Mouse (Mus musculus) Patski (cell line): Measurements from ENCODE around the gene Cct2. TPM values are rescaled to one million over a fixed set of nuclear protein-coding genes. Genes with fewer than 3 reads are reported as not detected.

Experiments
- ATAC-seq: fragments of 100-300 bp; one replicate; pipeline ENCODE4 v1.8.0; 2021
- CTCF ChIA-PET: fragments of 350-600 bp; sonication (Branson Sonifier 250); formaldehyde crosslinking; loops from one replicate; lab custom pipeline; 2022; ENCODE audit warnings: inconsistent platforms; lab: Charles Lee
- POLR2A ChIA-PET: fragments of 350-600 bp; sonication (Branson Sonifier 250); formaldehyde crosslinking; loops from one replicate; lab custom pipeline; 2022; ENCODE audit warnings: antibody characterized with exemption, inconsistent platforms; lab: Charles Lee
- DNase-seq: peaks from one replicate; pipeline ENCODE4 v3.0.0-alpha.2; 2011; ENCODE audit warnings: low read depth, low spot score
- H3K27me3 ChIP-seq: fragments of 371-371 bp; one replicate; pipeline ENCODE4 v1.5.1; 2021
- CTCF ChIP-seq: fragments of 100-300 bp; IDR thresholded peaks from one replicate; pipeline ENCODE4 v1.5.1; 2021
- in situ Hi-C: fragments of 300-500 bp; cut with MboI; formaldehyde crosslinking; loops from 3 replicates; pipeline ENCODE4 v1.11.1; 2018; ENCODE audit warnings: low pct_unique_long_range_greater_than_20kb, mixed read lengths
- polyA plus RNA-seq: library from polyadenylated mRNA; unstranded; gene quantifications from one replicate; pipeline ENCODE4 v1.2.3, GENCODE M21; 2021

Gene Cct2
- 386 TPM for polyA plus RNA-seq

DNA sequence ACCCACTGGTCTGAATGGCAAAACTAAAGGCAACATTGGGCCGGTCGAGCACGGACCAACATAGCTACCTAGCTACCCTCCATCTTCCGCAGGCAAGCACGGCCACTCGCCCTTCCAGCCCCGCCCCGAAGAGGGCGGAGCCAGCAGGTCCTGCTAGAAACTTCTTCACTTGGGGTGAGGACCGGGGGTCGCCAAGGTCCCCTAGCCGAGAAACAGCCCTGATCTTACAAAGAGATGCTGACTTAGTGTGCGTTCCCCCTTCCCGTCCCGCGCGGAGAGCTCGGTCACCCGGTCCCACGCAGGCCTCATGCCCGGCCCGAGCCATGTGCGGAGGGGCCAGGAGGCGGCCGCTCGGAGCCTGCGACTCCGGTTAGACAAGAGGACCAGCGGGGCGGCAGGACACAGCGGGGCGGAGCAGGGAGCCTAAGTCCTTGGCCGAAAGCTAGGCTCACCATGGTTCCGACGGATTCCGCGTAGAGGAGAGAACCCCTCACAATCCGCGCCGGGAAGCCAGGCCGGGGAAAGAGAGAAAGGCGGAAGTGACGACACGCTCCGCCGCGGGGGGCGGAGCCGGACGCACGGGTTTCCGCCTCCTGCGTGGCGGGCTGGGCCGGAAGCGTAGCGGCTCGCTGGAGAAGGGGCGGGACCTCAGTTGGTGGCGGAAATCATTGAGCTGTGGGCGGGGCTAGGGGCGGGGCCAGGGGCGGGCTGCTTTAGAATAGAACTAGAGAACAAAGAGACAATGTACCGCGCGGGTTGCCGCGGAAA is at the start of gene Cct2:
Gene Cct2 (minus strand): TSS at position 561 of the 768 bp plus-strand sequence.
- ChIA-PET CTCF (interaction anchor here (0.8 to 1.7 kb wide), 4 partner anchors 25 to 143 kb away, joined by 3 to 4 read pairs (median 4); no protein-coding TSS in a partner anchor), POLR2A (interaction anchor here (1.4 kb wide), 1 partner anchor 16 kb away, joined by 3 read pairs; no protein-coding TSS in a partner anchor)
- H3K27me3 ChIP-seq: no peaks in the 10 kb centered on the region
- in situ Hi-C loops: loop anchor here (25.0 kb wide), 1 partner anchor 274 kb away; no protein-coding TSS in a partner anchor
- DNase-seq (peak; percentile 69), ATAC-seq (peak; percentile 92)
- no peak for TF ChIP-seq CTCF

DNA sequence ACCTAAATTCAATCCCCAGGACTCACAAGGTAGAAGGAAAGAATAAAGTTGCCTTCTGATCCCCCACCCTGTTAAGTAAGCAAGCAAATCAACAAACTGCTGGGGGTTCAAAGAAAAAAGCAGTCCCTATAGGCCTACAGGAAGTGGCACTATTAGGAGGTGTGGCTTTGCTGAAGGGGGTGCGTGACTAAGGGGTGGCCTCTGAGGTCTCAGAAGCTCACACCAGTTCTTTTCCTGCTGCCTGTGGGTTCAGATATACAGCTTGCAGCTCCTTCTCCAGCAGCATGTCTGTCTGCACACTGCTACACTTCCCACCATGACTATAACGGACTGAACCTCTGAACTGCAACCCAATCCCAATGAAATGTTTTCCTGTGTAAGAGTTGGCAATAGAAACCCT is 48.9 kb upstream of the Cct2 start:
- ATAC-seq: no peak
- H3K27me3 ChIP-seq: no peaks in the 10 kb centered on the region
- TF ChIP-seq CTCF: no peak
- in situ Hi-C loops: no loop called here
- no peak for DNase-seq
- ChIA-PET CTCF (interaction anchor here (0.6 to 1.7 kb wide), 2 partner anchors 8 to 11 kb away, joined by 3 to 8 read pairs; no protein-coding TSS in a partner anchor), POLR2A (interaction anchor here (0.6 kb wide), 1 partner anchor 24 kb away, joined by 4 read pairs; no protein-coding TSS in a partner anchor)

DNA sequence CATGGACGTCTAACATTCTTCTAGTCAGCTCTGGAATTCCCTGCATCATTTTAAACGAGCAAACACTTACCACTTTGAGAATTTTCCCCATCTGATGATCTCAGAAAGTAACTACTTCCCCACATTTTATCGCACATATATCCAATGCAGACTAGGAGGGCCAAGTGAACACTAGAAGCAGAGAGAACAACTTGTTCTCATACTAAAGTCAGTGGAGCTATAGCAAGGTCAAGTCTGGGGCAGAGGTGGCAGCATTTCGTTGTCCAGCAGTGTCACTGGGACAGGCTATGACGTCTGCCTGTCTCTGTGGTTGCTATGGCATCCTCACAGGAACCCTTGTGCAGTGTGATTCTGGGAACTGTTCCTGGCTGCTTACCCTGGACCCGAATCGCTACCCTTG is 47.8 kb upstream of the Cct2 start:
- in situ Hi-C loops: no loop called here
- DNase-seq: no peak

DNA sequence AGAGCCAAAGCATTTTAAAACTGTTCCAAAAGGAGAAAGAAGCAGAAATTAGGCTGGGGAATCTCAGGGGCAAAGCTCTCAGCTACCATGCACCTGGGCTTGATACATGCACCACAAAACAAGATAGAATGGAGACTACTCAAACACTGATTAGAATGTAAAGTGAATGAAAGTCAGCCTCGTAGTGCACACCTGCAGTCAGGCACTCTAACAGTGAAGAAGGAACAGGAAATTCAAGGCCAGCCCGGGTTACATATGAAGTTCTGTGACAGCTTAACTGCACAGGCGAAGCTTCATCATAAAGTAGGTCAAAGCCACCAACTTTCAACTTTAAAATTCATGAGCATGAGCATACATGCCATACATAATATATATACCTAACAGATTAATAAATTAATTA is 46.7 kb upstream of the Cct2 start:
- ChIA-PET POLR2A (no interaction called here), CTCF (no interaction called here)
- DNase-seq (no peak), ATAC-seq (no peak)
- in situ Hi-C loops: no loop called here
- no peaks in the 10 kb centered on the region for H3K27me3 ChIP-seq
- no peak for TF ChIP-seq CTCF

More for the DNA sequence above, 47.8 kb upstream of the Cct2 start:
- H3K27me3 ChIP-seq: no peaks in the 10 kb centered on the region
- no peak for TF ChIP-seq CTCF
- ChIA-PET POLR2A (no interaction called here), CTCF (no interaction called here)
- ATAC-seq: no peak

- no peak for DNase-seq
- in situ Hi-C loops: no loop called here
- H3K27me3 ChIP-seq: no peaks in the 10 kb centered on the region
- POLR2A ChIA-PET: interaction anchor here (0.7 kb wide), 1 partner anchor 240 kb away, joined by 3 read pairs; no protein-coding TSS in a partner anchor
- no peak for ATAC-seq
- CTCF ChIA-PET: no interaction called here
- TF ChIP-seq CTCF: no peak
Observed at GRCm38 (mm10) chr10:117106686-117107085, 43.1 kb upstream of the Cct2 start.

- DNase-seq (no peak), ATAC-seq (no peak)
- CTCF ChIA-PET: no interaction called here
- no peak for TF ChIP-seq CTCF
- POLR2A ChIA-PET: interaction anchor here (0.7 kb wide), 1 partner anchor 9 kb away, joined by 4 read pairs; no protein-coding TSS in a partner anchor
- in situ Hi-C loops: no loop called here
- no peaks in the 10 kb centered on the region for H3K27me3 ChIP-seq
Observed at GRCm38 (mm10) chr10:117106244-117106643, 42.6 kb upstream of the Cct2 start.

- ChIA-PET POLR2A (no interaction called here), CTCF (interaction anchor here (1.1 to 1.6 kb wide), 2 partner anchors 10 to 11 kb away, joined by 3 to 4 read pairs; no protein-coding TSS in a partner anchor)
- DNase-seq (no peak), ATAC-seq (no peak)
- in situ Hi-C loops: no loop called here
- no peak for TF ChIP-seq CTCF
- no peaks in the 10 kb centered on the region for H3K27me3 ChIP-seq
Observed at GRCm38 (mm10) chr10:117105015-117105414, 41.4 kb upstream of the Cct2 start.

DNA sequence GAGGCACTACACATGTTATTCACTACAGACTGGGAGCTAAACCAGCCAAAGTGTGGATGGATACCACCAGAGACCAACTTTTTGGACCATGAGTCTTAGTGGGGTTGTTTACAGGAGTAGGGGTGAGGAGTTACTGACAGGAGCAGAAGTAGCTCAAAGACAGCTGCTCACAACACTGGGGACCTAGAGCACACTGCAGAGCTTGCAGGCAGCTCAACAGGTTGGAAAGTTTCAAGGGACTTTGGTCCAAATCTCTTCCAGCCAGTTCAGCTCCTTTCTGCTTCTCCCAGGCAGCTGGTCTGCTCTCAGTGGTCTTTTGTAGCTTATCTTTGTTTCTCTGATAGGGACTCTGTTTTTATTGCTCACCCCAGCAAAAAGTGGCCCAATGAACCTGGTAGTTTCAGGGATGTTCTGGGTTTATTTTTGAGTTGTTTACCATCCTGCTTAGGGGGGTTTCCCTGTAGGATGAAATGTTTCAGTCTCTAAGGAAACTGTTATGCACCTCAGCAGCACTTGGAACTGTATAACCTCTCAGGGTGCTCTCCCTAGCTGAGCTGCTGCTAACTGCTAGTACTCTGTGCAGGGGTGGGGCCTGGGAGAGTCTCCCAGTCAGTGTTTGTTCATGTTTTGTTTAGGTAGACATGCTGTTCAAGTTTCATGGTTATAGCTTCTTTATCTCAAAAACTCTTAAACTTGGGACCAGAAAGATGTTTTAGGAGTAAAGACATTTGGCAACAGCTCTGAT is 40.4 kb upstream of the Cct2 start:
- no peak for ATAC-seq
- ChIA-PET POLR2A (interaction anchor here (0.5 kb wide), 1 partner anchor 47 kb away, joined by 3 read pairs; no protein-coding TSS in a partner anchor), CTCF (interaction anchor here (1.3 to 1.6 kb wide), 2 partner anchors 9 to 11 kb away, joined by 3 to 4 read pairs; no protein-coding TSS in a partner anchor)
- no peaks in the 10 kb centered on the region for H3K27me3 ChIP-seq
- in situ Hi-C loops: no loop called here
- TF ChIP-seq CTCF: no peak
- no peak for DNase-seq

DNA sequence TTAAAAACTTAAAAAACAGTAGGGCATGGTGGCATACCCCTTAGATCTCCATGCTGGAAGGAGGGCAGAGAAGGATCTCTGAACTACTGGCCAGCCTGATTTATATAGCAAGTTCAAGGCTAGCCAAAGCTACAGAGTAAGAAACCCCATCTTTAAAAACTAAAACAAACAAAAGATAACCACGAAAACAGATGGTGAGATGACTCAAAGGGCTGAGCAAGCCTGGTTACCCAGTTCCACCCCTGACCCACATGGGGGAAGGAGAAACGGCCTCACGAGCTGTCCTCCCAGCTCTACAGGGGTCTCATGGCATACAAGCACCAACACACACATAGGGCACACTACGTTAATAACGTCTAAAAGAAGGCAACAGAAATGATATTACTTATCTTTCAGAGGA is 36.6 kb upstream of the Cct2 start:
- in situ Hi-C loops: no loop called here
- DNase-seq: no peak
- TF ChIP-seq CTCF: no peak
- no peak for ATAC-seq
- POLR2A ChIA-PET: no interaction called here
- no peaks in the 10 kb centered on the region for H3K27me3 ChIP-seq
- CTCF ChIA-PET: no interaction called here

- POLR2A ChIA-PET: no interaction called here
- no peaks in the 10 kb centered on the region for H3K27me3 ChIP-seq
- DNase-seq (no peak), ATAC-seq (no peak)
- in situ Hi-C loops: no loop called here
- no peak for TF ChIP-seq CTCF
- CTCF ChIA-PET: no interaction called here
Observed at GRCm38 (mm10) chr10:117097116-117097698, 33.6 kb upstream of the Cct2 start.
